10 mouse cellular contexts compared by ENCODE assay signal in genomic region chr1:180274725-180275308, GRCm38 (mm10). TPM values are rescaled to one million over a fixed set of nuclear protein-coding genes. Genes with fewer than 3 reads are reported as not detected.
DNase-seq lines count a peak whose midpoint lies in the region; ATAC-seq and TF ChIP-seq lines count a peak whose summit lies in the region.
"Had no signal": no experiment of that assay in that cellular context is flagged by ENCODE, and none has a peak within 500 bp of the region (broad histone marks: within the 10 kb centered on the region; RNA-seq: fewer than 3 reads in every experiment).

No protein-coding gene starts in this region.

- H3K27ac ChIP-seq in limb, embryonic 14.5 days (replicated peaks; ENCODE audit: low read depth, low read length) = no peak overlapping the region

- ATAC-seq in limb, embryonic 14.5 days (ENCODE audit: low FRiP score, low read depth) = peak; percentile 88
- ATAC-seq in activated CD4-positive, CD25-positive, alpha-beta regulatory T cell, adult 4 months = no peak

- no peaks in the 10 kb centered on the region for H3K36me3 ChIP-seq in limb, embryonic 14.5 days (ENCODE audit: control insufficient read depth, insufficient read depth, low read length)

- no peaks in the 10 kb centered on the region for H3K9me3 ChIP-seq in limb, embryonic 14.5 days (ENCODE audit: control insufficient read depth, low read length)

- peak; percentile 35 for DNase-seq in kidney, adult 9 months
- DNase-seq in kidney, adult 11 months = no peak
- peak; percentile 61 for DNase-seq in cerebellum, adult 11 months
- DNase-seq in cerebellum, postnatal 25 days = peak; percentile 80 to 85
- peak; percentile 63 for DNase-seq in limb, embryonic 14.5 days (ENCODE audit: low spot score)
- DNase-seq in frontal cortex, adult 2 months (ENCODE audit: extremely low spot score in 1 of 2, low spot score in 1 of 2) = no peak
- DNase-seq: adrenal gland, adult 8-10 months; right cerebral cortex, postnatal 25 days; thymus, postnatal 36 days had no signal

- no peak overlapping the region for H3K9ac ChIP-seq in limb, embryonic 14.5 days (ENCODE audit: low read depth, low read length, severe bottlenecking)

- 59% methylated on average over 10 of the region's 10 CpGs for WGBS in limb, embryonic 14.5 days

- H3K4me1 ChIP-seq in limb, embryonic 14.5 days (ENCODE audit: control insufficient read depth, insufficient read depth, low read length) = peaks cover 7% of the 10 kb centered on the region

- no peak for TF ChIP-seq POLR2A in limb, embryonic 14.5 days (IDR thresholded peaks at IDR 0.05; ENCODE audit: borderline replicate concordance, extremely low read depth, insufficient read depth, insufficient read length)

- H3K4me3 ChIP-seq in limb, embryonic 14.5 days (replicated peaks; ENCODE audit: low read length) = no peak overlapping the region

- H3K4me2 ChIP-seq in limb, embryonic 14.5 days (replicated peaks; ENCODE audit: low read depth, low read length, severe bottlenecking) = no peak overlapping the region

- no peaks in the 10 kb centered on the region for H3K27me3 ChIP-seq in limb, embryonic 14.5 days (ENCODE audit: control insufficient read depth, insufficient read depth, low read length)

RNA-seq across cellular contexts. Expression of gene Psen2, which starts 11.6 kb away (rescaled TPM):
- polyA plus RNA-seq in limb, embryonic 14.5 days (2012; rRNA removed) = 23.0 and 23.4 TPM in 2 replicates
- 14.1 and 17.1 TPM in 2 replicates for polyA plus RNA-seq in limb, embryonic 14.5 days (2014; fragmentation: Nextera tagmentation; extraction: Ambion mirVana)
- polyA plus RNA-seq in activated CD4-positive, CD25-positive, alpha-beta regulatory T cell, adult 4 months (2017; shearing (Covaris generic)) = 100 to 1,000 TPM; 109 to 116 TPM
- polyA plus RNA-seq in frontal cortex, adult 2 months (2012; rRNA removed) = 22.4 and 23.9 TPM in 2 replicates

RNA-seq across cellular contexts. Expression of gene Itpkb, which starts 55.5 kb away (rescaled TPM):
- 16.2 and 17.4 TPM in 2 replicates for polyA plus RNA-seq in limb, embryonic 14.5 days (2012; rRNA removed)
- polyA plus RNA-seq in limb, embryonic 14.5 days (2014; fragmentation: Nextera tagmentation; extraction: Ambion mirVana) = 8.4 and 10.1 TPM in 2 replicates
- 10 to 100 TPM; 29.8 to 38.2 TPM for polyA plus RNA-seq in activated CD4-positive, CD25-positive, alpha-beta regulatory T cell, adult 4 months (2017; shearing (Covaris generic))
- 8.9 and 9.2 TPM in 2 replicates for polyA plus RNA-seq in frontal cortex, adult 2 months (2012; rRNA removed)

Comparison
In these comparisons a context has a peak if more than half of its experiments do, and no peak if none do; other contexts are left out.
1. DNase-seq: peak in kidney, adult 9 months (single experiment), cerebellum, adult 11 months (single experiment), cerebellum, postnatal 25 days (2 of 2) and limb, embryonic 14.5 days (single experiment); none in kidney, adult 11 months (single experiment) and frontal cortex, adult 2 months (0 of 2).